Mouse (Mus musculus): Measurements from ENCODE around the gene Atp8b3. TPM values are rescaled to one million over a fixed set of nuclear protein-coding genes. Genes with fewer than 3 reads are reported as not detected.

Gene Atp8b3
- polyA plus RNA-seq (2015; fragmentation: Nextera tagmentation; extraction: Ambion mirVana): 0.94 and 1.1 TPM in 2 replicates

DNA sequence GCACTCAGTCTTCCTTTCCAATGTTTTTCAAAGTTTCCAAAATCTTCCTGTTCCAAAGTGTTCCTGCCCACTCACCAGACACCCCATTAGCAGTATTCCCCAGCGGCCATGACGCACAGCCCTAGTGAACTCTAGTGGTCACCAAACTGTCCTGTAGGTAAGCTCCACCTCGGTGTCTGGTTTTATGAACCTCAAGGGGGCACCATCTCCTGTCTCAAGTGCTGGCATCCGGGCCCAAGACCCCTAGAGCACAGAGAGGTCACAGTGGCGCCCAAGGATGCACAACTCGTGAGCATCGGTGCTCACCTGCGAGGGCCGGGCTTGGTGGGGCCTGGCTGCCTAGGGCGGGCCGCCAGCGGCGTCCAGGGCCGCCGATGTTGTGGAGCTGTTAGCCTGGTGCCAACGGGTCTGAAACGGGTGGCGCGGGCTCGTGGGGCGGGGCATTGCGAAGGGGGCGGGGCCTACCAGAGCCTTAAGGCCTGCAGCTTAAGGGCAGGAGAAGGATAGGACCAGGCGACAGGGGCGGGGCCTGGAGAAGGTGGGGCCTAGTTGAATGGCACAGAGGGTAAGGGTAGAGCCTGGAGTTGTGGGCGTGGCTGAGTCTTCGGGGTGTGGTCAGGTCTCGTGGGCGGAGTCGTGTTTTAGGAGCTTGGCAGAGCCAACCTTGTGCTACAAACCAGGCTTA, at the start of gene Atp8b3:
TSS of gene Atp8b3 (minus strand) at position 415 of the 685 bp plus-strand sequence.
- WGBS: 2% methylated on average over 30 of the region's 30 CpGs
- Histone ChIP-seq H3K9me3 (no peaks in the 10 kb centered on the region), H3K4me2 (replicated peaks) (peak within 1 kb of the TSS; percentile 30), H3K27ac (no peak within 1 kb of the TSS), H3K27me3 (peaks cover 48% of the 10 kb centered on the region), H3K36me3 (peaks cover 30% of the 10 kb centered on the region), H3K4me3 (replicated peaks) (peak within 1 kb of the TSS; percentile 14; the same call in 1 of the 2 replicates), H3K9ac (replicated peaks) (no peak within 1 kb of the TSS), H3K4me1 (replicated peaks) (peaks cover 7% of the 10 kb centered on the region; the same call in 1 of the 2 replicates)
- peak; percentile 53; the same call in 1 of the 2 replicates for ATAC-seq

- H3K4me2 ChIP-seq (replicated peaks): no peak overlapping the region
- no peak overlapping the region for H3K9ac ChIP-seq (replicated peaks)
- no peaks in the 10 kb centered on the region for H3K27me3 ChIP-seq
- peaks cover 38% of the 10 kb centered on the region for H3K36me3 ChIP-seq
- H3K9me3 ChIP-seq: no peaks in the 10 kb centered on the region
- H3K4me1 ChIP-seq (replicated peaks): peaks cover 37% of the 10 kb centered on the region
- H3K4me3 ChIP-seq (replicated peaks): no peak overlapping the region
- 44% methylated on average over 4 of the region's 4 CpGs for WGBS
- H3K27ac ChIP-seq: no peak overlapping the region
- ATAC-seq: no peak
These were observed 48.4 kb upstream of the Atp8b3 start for GRCm38 (mm10) chr10:80587305-80587657.

- H3K27ac ChIP-seq: peak overlapping the region; percentile 14; the same call in 1 of the 2 replicates
- peak overlapping the region; percentile 10; the same call in 1 of the 2 replicates for H3K9ac ChIP-seq (replicated peaks)
- WGBS: 96% methylated on average over 40 of the region's 51 CpGs
These were observed 47.7 kb upstream of the Atp8b3 start for GRCm38 (mm10) chr10:80586407-80587304.

DNA sequence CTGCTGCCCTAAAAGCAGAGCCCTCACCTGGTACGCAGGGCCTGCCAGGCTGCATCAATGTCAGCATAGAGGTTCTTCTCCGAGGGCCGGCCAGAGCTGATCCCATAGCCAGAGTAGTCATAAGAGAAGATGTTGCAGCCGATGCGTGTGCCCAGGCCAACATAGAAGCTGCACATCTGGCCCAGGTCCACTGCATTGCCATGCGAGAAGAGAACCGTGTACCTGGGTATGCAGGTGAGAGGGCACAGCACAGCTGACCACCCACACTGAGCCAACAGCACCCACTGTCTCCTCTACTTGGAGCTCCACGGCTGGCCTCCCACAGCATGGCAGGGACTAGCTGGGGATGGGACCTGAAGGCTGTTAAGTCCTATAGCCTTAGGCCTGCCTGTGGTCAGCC, 46.7 kb upstream of the Atp8b3 start:
- H3K36me3 ChIP-seq: peaks cover 38% of the 10 kb centered on the region
- ATAC-seq: no peak
- peak overlapping the region; percentile 16; the same call in 1 of the 2 replicates for H3K9ac ChIP-seq (replicated peaks)
- no peak overlapping the region for H3K4me2 ChIP-seq (replicated peaks)
- H3K4me1 ChIP-seq (replicated peaks): peaks cover 36% of the 10 kb centered on the region
- no peaks in the 10 kb centered on the region for H3K27me3 ChIP-seq
- WGBS: 97% methylated on average over 8 of the region's 8 CpGs
- no peaks in the 10 kb centered on the region for H3K9me3 ChIP-seq
- no peak overlapping the region for H3K27ac ChIP-seq
- no peak overlapping the region for H3K4me3 ChIP-seq (replicated peaks)

More at GRCm38 (mm10) chr10:80586407-80587304, 47.7 kb upstream of the Atp8b3 start:
- no peaks in the 10 kb centered on the region for H3K27me3 ChIP-seq
- H3K9me3 ChIP-seq: no peaks in the 10 kb centered on the region
- peaks cover 37% of the 10 kb centered on the region for H3K4me1 ChIP-seq (replicated peaks)
- no peak overlapping the region for H3K4me3 ChIP-seq (replicated peaks)
- H3K4me2 ChIP-seq (replicated peaks): no peak overlapping the region
- H3K36me3 ChIP-seq: peaks cover 38% of the 10 kb centered on the region
- ATAC-seq: no peak

GRCm38 (mm10) chr10:80584642-80585552, 46.0 kb upstream of the Atp8b3 start:
- H3K4me2 ChIP-seq (replicated peaks): no peak overlapping the region
- no peak; the same call in 1 of the 2 replicates for ATAC-seq
- H3K4me3 ChIP-seq (replicated peaks): no peak overlapping the region
- peaks cover 38% of the 10 kb centered on the region for H3K36me3 ChIP-seq
- no peak overlapping the region for H3K27ac ChIP-seq
- WGBS: 70% methylated on average over 12 of the region's 12 CpGs
- H3K9me3 ChIP-seq: no peaks in the 10 kb centered on the region
- no peaks in the 10 kb centered on the region for H3K27me3 ChIP-seq
- peaks cover 35% of the 10 kb centered on the region for H3K4me1 ChIP-seq (replicated peaks)
- 0 out of 2 replicates have a peak overlapping the region, but pooled peaks have one; percentile 16 for H3K9ac ChIP-seq (replicated peaks)

- no peak overlapping the region for H3K9ac ChIP-seq (replicated peaks)
- H3K27me3 ChIP-seq: no peaks in the 10 kb centered on the region
- ATAC-seq: no peak
- 72% methylated on average over 12 of the region's 12 CpGs for WGBS
- no peak overlapping the region for H3K4me2 ChIP-seq (replicated peaks)
- H3K4me1 ChIP-seq (replicated peaks): peaks cover 30% of the 10 kb centered on the region
- no peak overlapping the region for H3K4me3 ChIP-seq (replicated peaks)
- H3K27ac ChIP-seq: no peak overlapping the region
- H3K9me3 ChIP-seq: no peaks in the 10 kb centered on the region
- peaks cover 38% of the 10 kb centered on the region for H3K36me3 ChIP-seq
These were observed 45.1 kb upstream of the Atp8b3 start for GRCm38 (mm10) chr10:80584045-80584488.

DNA sequence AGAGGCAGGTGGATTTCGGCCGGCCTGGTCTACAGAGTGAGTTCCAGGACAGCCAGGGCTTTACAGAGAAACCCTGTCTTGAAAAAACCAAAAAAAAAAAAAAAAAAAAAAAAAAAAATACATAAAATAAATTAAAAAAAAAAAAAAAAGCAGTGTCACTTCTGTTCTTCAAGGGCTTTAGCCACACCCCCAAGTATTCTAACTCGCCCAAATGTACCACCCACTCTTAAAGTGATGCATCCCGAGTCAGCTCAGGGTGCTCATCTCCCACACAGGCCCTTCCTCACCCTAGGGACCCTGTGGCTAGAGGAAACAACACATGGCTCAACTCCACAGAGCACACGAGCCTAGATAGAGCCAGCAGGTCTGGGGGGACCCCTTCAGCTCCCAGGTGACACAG, 44.1 kb upstream of the Atp8b3 start:
- Histone ChIP-seq H3K9me3 (no peaks in the 10 kb centered on the region), H3K9ac (replicated peaks) (no peak overlapping the region), H3K27ac (no peak overlapping the region), H3K4me2 (replicated peaks) (no peak overlapping the region), H3K27me3 (no peaks in the 10 kb centered on the region), H3K4me1 (replicated peaks) (peaks cover 30% of the 10 kb centered on the region), H3K4me3 (replicated peaks) (no peak overlapping the region), H3K36me3 (peaks cover 38% of the 10 kb centered on the region)
- 90% methylated on average over 5 of the region's 5 CpGs for WGBS
- ATAC-seq: no peak

DNA sequence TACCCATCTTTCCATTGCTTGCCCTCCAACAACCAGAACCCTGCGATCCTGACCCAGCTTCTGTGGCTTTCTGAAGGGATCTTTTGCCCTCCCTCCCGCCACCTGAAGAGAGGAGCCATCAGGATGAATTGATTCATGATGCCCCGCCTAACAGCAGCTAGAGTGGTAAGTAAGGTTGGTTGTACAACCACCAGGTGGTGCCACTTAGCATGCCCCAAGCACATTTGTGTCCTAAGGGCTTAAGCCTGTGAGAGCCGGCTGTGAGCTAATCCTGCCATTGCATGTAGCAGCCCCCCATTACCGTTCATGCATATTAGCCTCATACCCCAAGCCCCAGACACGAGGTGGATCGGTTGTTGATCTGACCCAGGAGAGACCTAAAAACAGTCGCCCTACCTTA, 40.0 kb upstream of the Atp8b3 start:
- H3K27ac ChIP-seq: no peak overlapping the region
- H3K4me1 ChIP-seq (replicated peaks): peaks cover 44% of the 10 kb centered on the region
- WGBS: 5% methylated on average over 8 of the region's 8 CpGs
- H3K9ac ChIP-seq (replicated peaks): no peak overlapping the region
- H3K9me3 ChIP-seq: no peaks in the 10 kb centered on the region
- peaks cover 11% of the 10 kb centered on the region for H3K36me3 ChIP-seq
- H3K27me3 ChIP-seq: no peaks in the 10 kb centered on the region
- peak overlapping the region; percentile 95; the same call in 1 of the 2 replicates for H3K4me2 ChIP-seq (replicated peaks)
- no peak overlapping the region for H3K4me3 ChIP-seq (replicated peaks)
- ATAC-seq: no peak

DNA sequence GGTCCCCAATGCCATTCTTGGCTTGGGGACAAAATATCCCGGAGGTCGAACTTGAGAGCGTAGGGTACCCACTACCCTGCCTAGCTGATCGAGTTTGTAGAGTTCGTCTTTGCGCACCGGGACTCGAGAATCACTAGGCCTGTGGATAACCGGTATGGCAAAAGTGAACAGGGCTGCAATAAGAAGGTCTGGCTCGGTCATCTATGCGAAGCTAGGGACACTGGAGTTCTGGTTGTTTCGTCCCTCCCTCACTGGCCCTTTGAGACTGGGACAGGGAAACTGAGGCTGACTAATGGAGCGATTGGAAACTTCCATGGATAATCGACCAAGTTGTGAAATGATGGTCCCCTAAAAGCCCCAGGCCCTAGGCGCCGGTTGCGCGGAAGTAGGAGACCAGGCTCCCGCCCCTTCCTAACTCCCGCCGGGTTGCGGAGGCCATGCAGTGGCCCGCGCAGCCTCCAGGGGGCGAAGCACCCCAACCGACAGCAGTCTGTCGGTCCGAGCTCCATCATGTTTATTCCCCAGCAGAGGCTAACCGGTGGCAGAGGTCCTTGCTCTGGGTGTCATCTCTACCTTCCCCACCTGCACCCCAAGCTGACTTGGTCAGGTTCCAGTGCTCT, 39.3 kb upstream of the Atp8b3 start:
- Histone ChIP-seq H3K4me3 (replicated peaks) (peak overlapping the region; percentile 75), H3K4me1 (replicated peaks) (peaks cover 51% of the 10 kb centered on the region), H3K9me3 (no peaks in the 10 kb centered on the region), H3K27me3 (no peaks in the 10 kb centered on the region), H3K4me2 (replicated peaks) (peak overlapping the region; percentile 95), H3K36me3 (peaks cover 4% of the 10 kb centered on the region; the same call in 1 of the 2 replicates), H3K9ac (replicated peaks) (peak overlapping the region; percentile 84), H3K27ac (peak overlapping the region; percentile 82)
- under 1% methylated on average over 29 of the region's 29 CpGs for WGBS
- peak; percentile 41 for ATAC-seq

DNA sequence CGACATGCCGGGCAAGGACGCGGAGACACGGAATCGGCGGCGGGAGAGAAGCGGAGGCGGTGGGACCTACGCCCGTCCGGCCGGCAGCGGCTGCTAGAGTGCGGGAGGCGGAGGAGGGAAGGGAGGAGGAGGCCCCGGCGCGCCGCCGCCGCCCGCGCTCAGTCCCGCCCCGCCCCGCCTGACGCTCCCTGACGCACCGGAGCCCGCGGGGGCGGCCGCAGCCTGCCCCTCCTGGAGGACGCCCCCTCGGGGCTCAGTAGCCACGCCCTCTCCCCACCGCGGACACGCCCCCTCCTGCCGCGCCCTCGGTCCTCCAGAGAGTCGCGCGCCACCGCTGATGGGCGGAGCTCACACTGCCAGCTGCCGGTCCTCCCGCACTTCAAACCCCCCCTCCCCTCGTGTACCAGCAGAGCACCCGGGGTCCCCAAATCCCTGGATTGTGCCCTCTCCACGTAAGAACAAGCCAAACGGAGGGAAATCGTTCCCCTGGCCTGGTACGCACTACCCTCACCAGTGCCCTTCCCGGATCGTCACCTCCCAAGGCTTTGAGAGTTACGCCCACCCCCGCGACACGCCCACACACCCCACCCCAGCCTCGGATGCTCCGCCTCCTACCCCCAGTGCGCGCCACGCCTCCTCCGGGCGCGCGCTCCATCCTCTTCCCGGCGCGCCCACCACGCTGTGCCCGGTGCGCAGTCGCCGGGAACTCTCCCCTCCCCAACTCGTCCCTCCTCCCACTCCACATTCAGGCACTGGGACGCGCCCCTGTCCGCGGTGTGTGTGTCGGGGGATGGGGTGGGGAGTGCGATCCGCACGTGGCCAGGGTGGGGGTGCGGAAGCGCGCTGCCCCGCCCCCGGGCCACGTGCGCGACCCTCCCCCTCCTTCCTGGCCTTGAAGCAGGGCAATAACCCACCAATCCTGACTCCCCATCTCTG, 38.5 kb upstream of the Atp8b3 start, which contains the start of gene Klf16:
TSS of gene Klf16 (minus strand) at position 127 of the 936 bp plus-strand sequence.
- under 1% methylated on average over 89 of the region's 97 CpGs for WGBS

More for the DNA sequence above, 38.5 kb upstream of the Atp8b3 start, which contains the start of gene Klf16:
- peak within 1 kb of the TSS; percentile 82 for H3K27ac ChIP-seq
- peak within 1 kb of the TSS; percentile 75 for H3K4me3 ChIP-seq (replicated peaks)
- peak within 1 kb of the TSS; percentile 95 for H3K4me2 ChIP-seq (replicated peaks)
- H3K4me1 ChIP-seq (replicated peaks): peaks cover 53% of the 10 kb centered on the region
- 0 out of 2 replicates have a peak, but pooled peaks cover under 1% of the 10 kb centered on the region for H3K36me3 ChIP-seq
- H3K9ac ChIP-seq (replicated peaks): peak within 1 kb of the TSS; percentile 84
- H3K9me3 ChIP-seq: no peaks in the 10 kb centered on the region
- H3K27me3 ChIP-seq: no peaks in the 10 kb centered on the region
- ATAC-seq: peak; percentile 76
